Mouse (Mus musculus): Measurements from ENCODE around the gene Spin2g. TPM values are rescaled to one million over a fixed set of nuclear protein-coding genes. Genes with fewer than 3 reads are reported as not detected.
"Not testable (repeated sequence)": the region's sequence is repeated elsewhere in the genome, so short reads cannot be mapped to it uniquely, and the experiment has no call there.

Gene Spin2g
- not detected for total RNA-seq (2021)

- not testable (repeated sequence) for DNase-seq
These were observed at the start of gene Spin2g for GRCm38 (mm10) chrX:34238633-34239032. Gene Spin2g, minus strand, starts transcription at chrX:34238733.

Other genes with a start within 250 kb of the Spin2g start
- not detected for gene Btbd35f9, start 77.2 kb downstream of the Spin2g start, total RNA-seq (2021)
- gene Btbd35f8, start 211.8 kb upstream of the Spin2g start, total RNA-seq (2021) = not detected

Data from layer of hippocampus, postnatal 36 days (tissue).